In the genomic region with DNA sequence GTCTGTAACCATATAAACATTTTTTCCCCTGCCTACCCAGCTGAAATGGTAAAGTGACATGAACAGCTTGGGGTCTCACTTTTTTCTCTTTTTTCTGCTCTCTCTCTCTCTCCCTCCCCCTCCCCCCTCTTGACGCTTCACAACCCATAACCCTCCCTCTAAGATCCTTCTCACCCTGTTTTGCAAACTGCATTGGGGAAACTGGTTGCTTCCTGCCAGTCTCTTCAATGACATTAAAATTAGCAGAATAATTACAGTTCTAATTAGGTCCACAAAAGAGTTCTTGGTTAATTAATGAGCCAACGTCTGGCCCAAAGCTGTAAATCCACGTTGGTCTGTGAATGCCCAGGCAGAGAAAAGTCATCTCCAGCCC, we compare ENCODE assay signal across 8 mouse cellular contexts.
DNase-seq lines count a peak whose midpoint lies in the region; ATAC-seq and TF ChIP-seq lines count a peak whose summit lies in the region.

No protein-coding gene starts in this region.

- peaks cover 3% of the 10 kb centered on the region; the same call in 1 of the 2 replicates for H3K4me1 ChIP-seq in lung, adult 2 months (ENCODE audit: control insufficient read depth, insufficient read depth, low read length)
- peaks cover 41% of the 10 kb centered on the region for H3K4me1 ChIP-seq in forebrain, embryonic 10.5 days
- H3K4me1 ChIP-seq in intestine, embryonic 15.5 days (replicated peaks) = peaks cover 17% of the 10 kb centered on the region

- TF ChIP-seq CTCF in lung, adult 2 months (IDR thresholded peaks at IDR 0.05; ENCODE audit: insufficient read depth, low read length) = no peak

- TF ChIP-seq POLR2A in lung, adult 2 months (IDR thresholded peaks at IDR 0.05; ENCODE audit: borderline replicate concordance, extremely low read depth, low read depth, low read length) = no peak

- ATAC-seq in intestine, embryonic 15.5 days = no peak

- no peaks in the 10 kb centered on the region for H3K9me3 ChIP-seq in forebrain, embryonic 10.5 days
- no peaks in the 10 kb centered on the region for H3K9me3 ChIP-seq in intestine, embryonic 15.5 days

- peak overlapping the region; percentile 81; the same call in 1 of the 2 replicates for H3K27ac ChIP-seq in forebrain, embryonic 10.5 days
- H3K27ac ChIP-seq in intestine, embryonic 15.5 days = peak overlapping the region; percentile 67

- peak overlapping the region; percentile 68 for H3K4me3 ChIP-seq in lung, adult 2 months (replicated peaks; ENCODE audit: extremely low read depth, low read depth, low read length)
- H3K4me3 ChIP-seq in forebrain, embryonic 10.5 days = peak overlapping the region; percentile 66
- peak overlapping the region; percentile 69 for H3K4me3 ChIP-seq in intestine, embryonic 15.5 days (replicated peaks)

- peaks cover 40% of the 10 kb centered on the region for H3K27me3 ChIP-seq in forebrain, embryonic 10.5 days (ENCODE audit: poor library complexity, severe bottlenecking)
- H3K27me3 ChIP-seq in intestine, embryonic 15.5 days (replicated peaks) = no peaks in the 10 kb centered on the region

- no peaks in the 10 kb centered on the region for H3K36me3 ChIP-seq in forebrain, embryonic 10.5 days (replicated peaks)
- no peaks in the 10 kb centered on the region for H3K36me3 ChIP-seq in intestine, embryonic 15.5 days

- no peak for DNase-seq in lung, adult 2 months
- no peak for DNase-seq in lung, adult 18-20 months
- DNase-seq in forebrain, embryonic 10.5 days (ENCODE audit: extremely low spot score, low spot score) = no peak
- DNase-seq in naive thymus-derived CD4-positive, alpha-beta T cell, adult 2 months (ENCODE audit: low read depth) = peak; percentile 10
- DNase-seq in left cerebral cortex, postnatal 14 days (ENCODE audit: low spot score in 2 of 2) = no peak
- no peak for DNase-seq in B cell, adult 2 months
- no peak for DNase-seq in testis, postnatal 10 days (ENCODE audit: low spot score)

- 3% methylated on average over 3 of the region's 3 CpGs for WGBS in lung, adult 2 months
- WGBS in forebrain, embryonic 10.5 days = 0% methylated on average over 3 of the region's 3 CpGs
- 3% methylated on average over 3 of the region's 3 CpGs for WGBS in intestine, embryonic 15.5 days

- intact Hi-C loops in left cerebral cortex, postnatal 14 days (cut with DNase I) = no loop called here

- peak overlapping the region; percentile 88 for H3K4me2 ChIP-seq in intestine, embryonic 15.5 days (replicated peaks)

- H3K9ac ChIP-seq in intestine, embryonic 15.5 days = peak overlapping the region; percentile 70
